Mouse (Mus musculus) embryonic stem cell, embryonic (primary cell): Measurements from ENCODE around the gene En1.

Experiments used
- CTCF ChIA-PET, 4 experiments: fragments of 300-600 bp in 2 of 4; fragments of 350-600 bp in 2 of 4; sonication (Branson Sonifier 250); formaldehyde crosslinking; loops; one replicate each; lab custom pipeline; 2022; ENCODE audit warnings: inconsistent platforms in 2 of 4; lab: Charles Lee
- POLR2A ChIA-PET, 4 experiments: fragments of 300-600 bp in 2 of 4; fragments of 350-600 bp in 2 of 4; sonication (Branson Sonifier 250); formaldehyde crosslinking; loops; one replicate each; lab custom pipeline; 2022; ENCODE audit warnings: antibody characterized with exemption in 4 of 4, inconsistent platforms in 1 of 4; lab: Charles Lee

En1 gene

DNA sequence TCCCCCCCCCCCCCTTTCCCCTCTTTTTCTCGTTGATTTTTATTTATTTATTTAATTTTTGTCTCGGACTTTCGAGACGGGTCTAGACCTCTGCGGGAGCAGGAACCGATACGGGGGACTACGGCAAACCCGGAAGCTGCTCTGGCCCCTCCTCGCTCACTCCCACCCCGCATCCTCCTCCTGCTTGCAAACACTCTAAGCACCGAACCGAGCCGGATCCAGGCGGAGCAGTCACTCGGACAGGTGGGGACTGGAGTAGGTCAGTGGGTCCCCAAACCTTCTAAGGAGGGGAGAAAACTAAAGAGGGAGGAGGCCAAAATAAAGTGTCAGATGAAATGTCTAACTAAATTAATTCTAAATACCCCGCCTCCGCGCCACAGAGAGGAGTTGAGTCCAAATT lies 5.4 kb upstream of the En1 start:
- ChIA-PET CTCF (interaction anchor here in 2 of 4 experiments (0.6 to 0.7 kb wide), 2 partner anchors 101 to 400 kb away, joined by 4 to 5 read pairs; no protein-coding TSS in a partner anchor), POLR2A (interaction anchor here in 2 of 4 experiments (0.6 to 1.5 kb wide), 4 partner anchors 8 to 590 kb away, joined by 3 to 9 read pairs (median 6); no protein-coding TSS in a partner anchor)

DNA sequence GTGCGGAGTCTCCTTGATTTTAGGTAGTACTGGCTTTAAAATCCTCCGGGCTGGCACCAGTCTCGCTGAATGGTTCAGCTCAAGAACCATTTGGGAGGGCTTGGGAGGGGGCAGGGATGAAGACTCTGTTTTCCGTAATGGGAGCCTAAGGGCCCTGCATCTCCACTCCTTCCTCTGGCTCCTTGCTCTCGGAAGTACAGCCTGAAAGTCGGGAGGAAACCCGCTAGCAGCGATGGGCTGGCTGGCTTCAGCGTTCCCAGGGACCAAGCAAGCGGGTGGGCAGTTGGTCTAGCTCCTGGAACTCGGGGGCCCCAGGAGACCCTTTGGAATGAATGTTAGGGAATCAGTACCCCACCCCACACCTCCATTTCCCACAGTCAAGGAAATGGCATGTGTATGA lies 4.9 kb upstream of the En1 start:
- CTCF ChIA-PET, result interaction anchor here in 2 of 4 experiments (0.6 to 0.7 kb wide), 2 partner anchors 101 to 400 kb away, joined by 4 to 5 read pairs; no protein-coding TSS in a partner anchor
- POLR2A ChIA-PET, result interaction anchor here in 2 of 4 experiments (0.6 to 1.5 kb wide), 4 partner anchors 8 to 590 kb away, joined by 3 to 9 read pairs (median 6); no protein-coding TSS in a partner anchor

DNA sequence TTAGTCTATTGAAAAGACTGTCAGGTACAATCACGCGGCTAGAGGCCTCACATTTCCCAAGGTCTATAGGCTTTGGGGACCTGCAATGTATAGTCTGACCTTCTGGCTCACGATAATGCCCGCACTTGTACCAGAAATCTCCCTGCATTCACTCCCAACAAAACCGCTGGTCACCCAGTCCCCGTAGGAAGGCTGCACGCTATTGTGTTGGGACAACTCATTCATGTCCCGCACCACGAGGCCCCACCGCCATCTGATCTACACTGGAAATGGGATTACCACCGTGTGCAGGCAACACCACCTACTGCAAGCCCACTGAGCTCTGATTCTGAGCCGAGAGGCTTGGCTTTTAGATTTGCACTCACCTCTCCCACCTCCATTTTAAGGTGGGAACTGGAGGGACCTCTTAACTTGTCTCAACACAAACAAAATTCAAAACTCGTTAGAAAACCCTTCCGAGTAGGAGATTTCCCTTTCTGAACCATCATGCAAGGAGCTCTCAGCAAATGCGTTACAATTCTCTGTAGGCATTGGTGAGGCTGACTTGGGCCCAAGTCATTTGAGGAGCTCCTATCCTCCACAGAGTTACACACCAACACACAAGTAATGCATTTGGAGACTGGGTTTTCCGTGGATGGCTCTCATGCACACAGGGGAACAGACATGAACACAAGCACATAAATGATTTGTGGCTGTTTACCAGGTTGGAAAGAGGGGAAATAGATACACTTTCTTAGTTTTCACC lies 3.9 kb upstream of the En1 start:
- CTCF ChIA-PET, result no interaction called here
- POLR2A ChIA-PET, result interaction anchor here in 1 of 4 experiments (0.7 to 2.0 kb wide), 3 partner anchors 8 to 15 kb away, joined by 3 to 8 read pairs (median 7); no protein-coding TSS in a partner anchor

DNA sequence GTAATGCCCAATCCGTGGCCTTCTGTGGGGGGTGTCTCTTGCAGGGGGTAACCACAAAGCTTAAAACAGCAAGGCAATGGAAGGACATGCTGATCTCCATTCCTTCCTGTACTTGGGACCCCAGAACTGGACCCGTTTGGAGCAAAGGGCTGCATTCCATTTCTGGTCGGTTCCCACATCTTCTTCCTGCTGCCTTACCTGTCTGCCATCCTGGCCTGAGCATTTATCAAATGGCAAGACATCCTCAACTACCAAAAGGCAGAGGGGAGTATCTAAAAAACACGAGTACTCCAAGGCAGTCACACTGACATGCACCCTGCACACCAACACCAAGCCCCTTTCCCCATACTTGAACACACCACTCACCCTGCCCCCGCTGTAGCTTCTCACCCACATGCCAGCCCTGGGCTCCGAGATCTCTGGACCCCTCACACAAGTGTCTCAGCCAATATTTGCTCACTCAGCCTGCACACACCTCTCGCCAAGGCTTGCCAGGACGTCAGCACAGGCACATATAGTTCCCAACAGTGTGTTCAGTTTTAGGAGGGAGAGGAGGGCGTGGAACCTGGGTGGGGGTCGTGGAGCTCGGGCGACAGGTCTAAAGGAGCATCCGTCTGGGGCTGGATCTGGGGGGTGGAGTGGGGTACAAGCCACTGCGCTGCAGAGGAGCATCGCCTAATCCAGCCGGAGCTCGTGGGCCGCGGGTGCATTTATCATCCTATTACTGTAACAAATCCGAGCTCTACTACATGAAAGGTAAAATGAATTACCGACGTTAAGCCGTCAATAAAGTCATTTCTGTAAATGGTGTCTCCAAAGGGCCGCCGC lies 2.7 kb upstream of the En1 start:
- POLR2A ChIA-PET, result interaction anchor here in 1 of 4 experiments (2.0 kb wide), 2 partner anchors 9 to 11 kb away, joined by 7 to 8 read pairs; no protein-coding TSS in a partner anchor
- CTCF ChIA-PET, result interaction anchor here in 1 of 4 experiments (0.6 kb wide), 1 partner anchor 11 kb away, joined by 5 read pairs; no protein-coding TSS in a partner anchor

DNA sequence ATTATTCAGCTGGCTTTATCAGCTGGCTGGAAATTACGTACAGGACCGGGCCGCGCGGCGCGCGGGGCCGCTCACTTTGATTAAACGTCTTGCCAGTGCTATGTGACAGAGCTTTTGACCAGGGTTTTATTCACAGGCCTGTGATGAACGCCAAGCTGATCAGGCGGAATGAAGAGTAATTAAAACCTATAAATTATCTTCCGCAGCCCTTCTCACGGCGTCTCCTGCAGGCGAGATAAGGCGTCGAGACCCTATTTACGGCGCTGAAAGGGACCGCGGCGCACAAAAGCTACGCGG lies 2.1 kb upstream of the En1 start:
- POLR2A ChIA-PET, result interaction anchor here in 1 of 4 experiments (2.0 kb wide), 2 partner anchors 9 to 11 kb away, joined by 7 to 8 read pairs; no protein-coding TSS in a partner anchor
- CTCF ChIA-PET, result interaction anchor here in 1 of 4 experiments (0.6 kb wide), 1 partner anchor 12 kb away, joined by 5 read pairs; no protein-coding TSS in a partner anchor

DNA sequence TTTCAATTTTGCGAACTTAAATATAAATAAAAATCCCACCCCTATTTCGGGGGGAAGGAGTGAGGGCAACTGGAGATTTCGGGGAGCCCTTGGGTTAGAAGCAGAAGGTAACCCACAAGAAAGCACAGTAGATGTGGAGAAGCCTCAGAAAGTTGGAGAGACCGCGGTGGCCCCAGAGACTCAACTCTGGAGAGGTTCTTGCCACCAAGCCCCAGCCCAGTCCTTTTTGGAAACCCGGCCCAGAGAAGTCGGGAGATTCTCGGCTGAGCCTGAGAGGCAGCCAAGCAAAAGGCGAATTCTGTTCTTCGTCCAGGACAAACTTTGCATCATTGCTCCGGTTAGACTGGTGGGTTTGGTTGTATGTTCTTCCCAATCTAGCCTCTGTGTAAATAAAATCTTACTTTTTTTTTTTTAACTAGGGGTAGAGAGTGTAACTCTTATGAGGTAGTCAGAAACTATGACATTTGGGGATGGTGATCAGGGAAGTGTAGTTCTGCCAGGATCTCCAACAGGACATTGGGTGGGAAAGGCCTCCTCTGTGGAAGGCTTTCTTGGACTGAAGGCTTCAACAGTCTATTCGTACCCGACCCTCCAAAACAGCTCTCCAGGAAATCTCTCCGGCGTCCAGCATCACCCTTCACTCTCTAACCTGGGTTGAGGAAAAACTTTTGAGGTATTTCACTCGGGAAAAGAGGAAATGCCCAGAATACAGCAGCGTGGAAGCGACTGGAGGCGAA lies 1.5 kb upstream of the En1 start:
- ChIA-PET POLR2A (interaction anchor here in 1 of 4 experiments (0.7 to 2.0 kb wide), 3 partner anchors 8 to 12 kb away, joined by 4 to 8 read pairs (median 7); no protein-coding TSS in a partner anchor), CTCF (interaction anchor here in 2 of 4 experiments (0.6 to 0.9 kb wide), 2 partner anchors 12 to 355 kb away, joined by 5 to 13 read pairs; no protein-coding TSS in a partner anchor)

DNA sequence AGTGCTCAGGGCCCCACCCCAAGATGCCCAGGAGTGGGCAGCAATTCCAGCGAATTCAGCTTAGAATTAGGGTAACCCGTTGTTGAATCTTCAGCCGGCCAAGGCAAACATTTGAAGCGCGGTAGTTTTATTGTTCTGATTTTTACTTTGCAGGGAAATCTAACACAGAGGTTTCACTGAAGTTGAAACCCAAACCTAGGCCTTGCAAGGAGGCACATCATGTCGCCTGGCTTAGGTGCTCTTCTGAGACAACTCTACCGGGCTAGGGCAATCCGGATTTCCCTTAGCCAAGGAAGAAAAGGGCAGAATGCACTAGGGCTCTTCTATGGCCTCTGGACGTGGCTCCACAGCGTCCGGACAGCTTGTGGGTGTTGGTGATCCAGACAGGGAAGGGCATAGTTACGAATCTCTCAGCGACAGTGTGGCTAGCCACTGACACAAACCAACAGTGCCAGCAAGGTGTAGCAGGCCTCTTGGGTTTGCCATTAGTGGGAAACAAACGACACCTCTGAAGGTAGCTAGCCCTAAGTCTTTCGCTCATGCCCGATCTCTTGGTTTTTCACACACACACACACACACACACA lies 873 bp upstream of the En1 start:
- ChIA-PET CTCF (interaction anchor here in 1 of 4 experiments (0.9 kb wide), 1 partner anchor 354 kb away, joined by 13 read pairs; no protein-coding TSS in a partner anchor), POLR2A (interaction anchor here in 1 of 4 experiments (0.7 kb wide), 1 partner anchor 9 kb away, joined by 4 read pairs; no protein-coding TSS in a partner anchor)

DNA sequence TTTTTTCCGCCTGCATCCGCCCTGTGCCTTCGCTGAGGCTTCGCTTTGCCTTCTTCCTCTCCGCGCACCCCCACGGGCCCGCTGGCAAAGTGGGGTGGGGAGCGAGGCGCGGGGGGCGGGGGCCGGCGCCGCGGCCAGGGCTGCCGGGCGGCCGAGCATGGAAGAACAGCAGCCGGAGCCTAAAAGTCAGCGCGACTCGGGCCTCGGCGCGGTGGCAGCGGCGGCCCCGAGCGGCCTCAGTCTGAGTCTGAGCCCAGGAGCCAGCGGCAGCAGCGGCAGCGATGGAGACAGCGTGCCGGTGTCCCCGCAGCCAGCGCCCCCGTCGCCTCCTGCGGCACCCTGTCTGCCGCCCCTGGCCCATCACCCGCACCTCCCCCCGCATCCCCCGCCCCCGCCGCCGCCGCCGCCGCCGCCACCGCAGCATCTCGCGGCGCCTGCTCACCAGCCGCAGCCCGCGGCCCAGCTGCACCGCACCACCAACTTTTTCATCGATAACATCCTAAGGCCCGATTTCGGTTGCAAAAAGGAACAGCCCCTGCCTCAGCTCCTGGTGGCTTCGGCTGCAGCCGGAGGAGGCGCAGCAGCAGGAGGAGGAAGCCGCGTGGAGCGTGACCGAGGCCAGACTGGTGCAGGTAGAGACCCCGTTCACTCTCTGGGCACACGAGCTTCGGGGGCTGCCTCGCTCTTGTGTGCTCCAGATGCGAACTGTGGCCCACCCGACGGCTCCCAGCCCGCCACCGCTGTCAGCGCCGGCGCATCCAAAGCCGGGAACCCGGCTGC lies 848 bp downstream of the En1 start:
- ChIA-PET CTCF (interaction anchor here in 1 of 4 experiments (0.6 kb wide), 1 partner anchor 14 kb away, joined by 7 read pairs; no protein-coding TSS in a partner anchor), POLR2A (interaction anchor here in 1 of 4 experiments (0.6 to 1.6 kb wide), 3 partner anchors 10 to 41 kb away, joined by 3 to 4 read pairs (median 3); no protein-coding TSS in a partner anchor)

DNA sequence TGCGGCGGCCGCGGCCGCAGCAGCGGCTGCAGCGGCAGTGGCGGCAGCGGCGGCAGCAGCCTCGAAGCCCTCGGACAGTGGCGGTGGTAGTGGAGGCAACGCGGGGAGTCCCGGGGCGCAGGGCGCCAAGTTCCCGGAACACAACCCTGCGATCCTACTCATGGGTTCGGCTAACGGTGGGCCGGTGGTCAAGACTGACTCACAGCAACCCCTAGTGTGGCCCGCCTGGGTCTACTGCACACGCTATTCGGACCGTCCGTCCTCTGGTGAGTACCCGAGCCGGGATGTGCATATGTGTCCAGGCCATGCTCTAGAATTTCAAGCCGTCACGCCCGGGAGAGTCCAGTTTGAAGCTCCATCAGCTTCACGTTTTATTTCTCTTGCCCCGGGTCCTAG lies 1.4 kb downstream of the En1 start:
- CTCF ChIA-PET, result interaction anchor here in 3 of 4 experiments (0.6 to 0.7 kb wide), 3 partner anchors 12 to 37 kb away, joined by 3 to 7 read pairs (median 4); no protein-coding TSS in a partner anchor

DNA sequence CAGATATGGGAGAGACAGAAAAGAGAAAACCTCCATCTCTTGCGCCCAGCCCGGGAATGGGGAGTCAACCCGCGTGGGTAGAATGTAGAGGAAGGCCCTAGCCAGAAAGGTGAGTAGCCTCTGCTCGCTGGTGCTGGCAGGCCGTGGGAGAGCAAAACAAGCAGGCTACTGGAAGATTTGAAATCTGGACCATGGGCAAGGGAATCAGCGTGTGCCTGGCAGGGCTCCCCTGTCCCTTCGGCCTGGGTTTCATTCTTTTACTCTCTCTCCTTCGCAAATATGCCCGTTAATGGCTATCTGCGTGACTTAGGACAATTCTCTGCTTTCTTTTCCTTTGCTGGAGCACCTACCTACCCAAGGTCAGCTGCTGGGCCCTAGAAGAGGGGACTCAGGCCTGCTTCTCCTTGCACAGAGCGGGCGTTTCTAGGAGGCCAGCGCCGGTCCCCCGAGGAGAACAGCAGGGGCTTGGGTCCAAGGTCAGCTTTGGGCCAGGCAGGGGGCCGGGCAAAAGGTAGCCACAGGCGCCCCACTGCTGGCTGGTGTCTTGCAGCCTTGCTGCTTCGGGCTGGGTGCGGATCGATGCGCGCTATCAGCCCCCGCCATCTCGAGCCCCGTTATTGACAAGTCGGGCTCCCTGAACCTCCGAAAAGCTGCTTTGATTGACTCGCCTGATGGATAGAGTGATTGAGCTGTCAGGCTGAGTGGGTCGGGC lies 2.4 kb downstream of the En1 start:
- CTCF ChIA-PET, result interaction anchor here in 2 of 4 experiments (0.7 kb wide), 2 partner anchors 13 to 36 kb away, joined by 3 to 4 read pairs; no protein-coding TSS in a partner anchor
- POLR2A ChIA-PET, result interaction anchor here in 1 of 4 experiments (0.5 to 1.6 kb wide), 4 partner anchors 8 to 13 kb away, joined by 3 to 4 read pairs (median 3); no protein-coding TSS in a partner anchor

More for the DNA sequence above, 1.4 kb downstream of the En1 start:
- POLR2A ChIA-PET, result interaction anchor here in 1 of 4 experiments (0.6 to 1.6 kb wide), 3 partner anchors 9 to 40 kb away, joined by 3 to 4 read pairs (median 3); no protein-coding TSS in a partner anchor

DNA sequence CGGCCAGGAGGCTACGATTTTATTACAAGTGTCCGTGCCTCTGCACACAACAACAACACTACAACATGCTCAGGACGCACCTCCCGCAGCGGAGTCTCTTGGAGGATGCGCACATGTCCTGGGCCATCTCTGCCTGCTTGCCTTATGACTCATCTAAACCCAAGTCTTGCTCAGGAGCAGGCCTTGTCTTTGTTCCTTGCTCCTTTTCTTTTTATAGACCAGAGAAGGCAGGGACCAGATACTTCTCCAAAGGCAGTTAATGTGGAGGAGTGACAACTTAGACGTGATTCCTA lies 2.9 kb downstream of the En1 start:
- ChIA-PET CTCF (interaction anchor here in 1 of 4 experiments (0.6 kb wide), 1 partner anchor 375 kb away, joined by 6 read pairs; no protein-coding TSS in a partner anchor), POLR2A (interaction anchor here in 1 of 4 experiments (0.5 to 1.6 kb wide), 3 partner anchors 8 to 10 kb away, joined by 3 to 4 read pairs (median 3); no protein-coding TSS in a partner anchor)

DNA sequence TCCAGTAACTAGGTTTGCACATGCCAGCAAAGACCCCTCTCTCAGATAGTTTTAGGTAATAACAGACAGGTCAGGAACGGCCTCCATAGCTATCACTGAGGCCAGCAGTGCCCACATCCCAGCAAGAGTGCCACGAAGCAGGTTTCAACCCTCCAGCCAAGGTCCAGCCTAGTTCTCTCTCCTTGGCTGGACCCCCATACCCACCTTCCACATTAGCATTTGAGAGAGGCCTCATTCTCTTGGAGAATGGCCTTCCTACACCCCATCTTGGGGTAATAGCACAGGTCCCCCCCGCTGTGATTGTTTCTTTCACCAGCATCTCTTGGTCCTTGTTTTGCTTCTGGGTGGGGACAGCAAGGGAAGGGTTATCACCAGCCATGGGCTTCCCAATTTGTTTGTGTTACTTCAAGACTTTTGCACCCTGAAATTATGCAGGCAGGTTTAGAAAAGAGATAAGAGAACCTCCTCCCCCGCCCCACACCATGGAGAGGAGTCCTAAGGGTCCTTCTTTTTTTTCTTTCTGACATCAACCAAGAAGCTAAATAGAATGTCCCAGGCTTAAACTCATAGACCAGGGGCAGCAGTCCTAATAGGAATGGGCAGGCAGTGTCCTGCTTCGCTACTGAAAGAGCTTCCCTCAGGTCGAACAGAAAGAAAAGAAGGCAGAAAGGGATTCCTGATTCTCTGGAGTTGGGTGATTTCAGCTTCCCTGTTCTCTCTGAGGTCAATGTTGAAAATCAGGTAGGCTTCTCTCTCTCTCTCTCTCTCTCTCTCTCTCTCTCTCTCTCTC lies 3.5 kb downstream of the En1 start:
- ChIA-PET CTCF (interaction anchor here in 2 of 4 experiments (0.6 to 1.2 kb wide), 2 partner anchors 17 to 375 kb away, joined by 5 to 6 read pairs; no protein-coding TSS in a partner anchor), POLR2A (interaction anchor here in 2 of 4 experiments (0.5 to 1.7 kb wide), 7 partner anchors 9 to 553 kb away, joined by 3 to 6 read pairs (median 3); no protein-coding TSS in a partner anchor)

DNA sequence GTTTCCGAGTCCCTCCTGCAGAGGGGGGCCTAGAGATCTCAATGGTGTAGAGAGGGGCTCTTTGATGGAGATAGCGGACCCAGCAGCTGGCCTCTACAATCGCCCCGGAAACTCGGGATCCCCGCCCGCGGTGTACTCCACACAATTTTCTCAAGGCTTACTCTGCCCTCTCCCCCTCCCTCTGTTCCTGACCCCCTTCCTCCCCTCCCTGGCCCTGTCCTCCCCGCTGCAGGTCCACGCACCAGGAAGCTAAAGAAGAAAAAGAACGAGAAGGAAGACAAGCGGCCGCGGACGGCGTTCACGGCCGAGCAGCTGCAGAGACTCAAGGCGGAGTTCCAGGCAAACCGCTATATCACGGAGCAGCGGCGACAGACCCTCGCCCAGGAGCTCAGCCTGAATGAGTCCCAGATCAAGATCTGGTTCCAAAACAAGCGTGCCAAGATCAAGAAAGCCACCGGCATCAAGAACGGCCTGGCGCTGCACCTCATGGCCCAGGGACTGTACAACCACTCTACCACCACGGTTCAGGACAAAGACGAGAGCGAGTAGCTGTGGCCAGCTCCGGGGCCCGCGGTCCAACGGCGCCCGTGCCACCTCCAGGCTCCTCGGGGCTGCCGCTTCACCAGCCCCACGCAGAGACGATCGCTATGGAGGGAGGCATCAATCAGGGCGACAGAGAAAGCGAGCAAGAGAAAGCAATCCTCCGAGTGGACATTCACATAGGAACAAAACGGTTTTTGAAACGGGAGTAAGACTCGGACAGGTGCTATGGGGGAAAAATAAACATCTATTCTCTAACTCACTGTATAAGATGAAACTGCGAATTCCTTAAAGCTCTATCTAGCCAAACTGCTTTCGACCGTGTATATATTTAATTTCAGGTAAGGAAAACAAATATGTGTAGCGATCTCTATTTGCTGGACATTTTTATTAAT lies 4.7 kb downstream of the En1 start:
- POLR2A ChIA-PET, result interaction anchor here in 2 of 4 experiments (0.6 to 1.7 kb wide), 4 partner anchors 11 to 554 kb away, joined by 3 to 6 read pairs (median 4); no protein-coding TSS in a partner anchor
- CTCF ChIA-PET, result interaction anchor here in 2 of 4 experiments (1.0 to 1.2 kb wide), 2 partner anchors 10 to 19 kb away, joined by 4 to 5 read pairs; no protein-coding TSS in a partner anchor
